Mouse (Mus musculus) liver, embryonic 15.5 days (tissue): Measurements from ENCODE around the gene Olfr1378. TPM values are rescaled to one million over a fixed set of nuclear protein-coding genes. Genes with fewer than 3 reads are reported as not detected.

Source experiments
- ATAC-seq: fragments of 200-750 bp; cut with Nextera tagmentation; 2 replicates; pipeline ENCODE4 v1.8.0; 2017; ENCODE audit warnings: moderate number of reproducible peaks, mild to moderate bottlenecking, moderate library complexity; ENCODE audit not compliant: insufficient read depth
- H3K27ac ChIP-seq: fragments of 300-500 bp; sonication (generic); replicated peaks from 2 replicates; pipeline ENCODE4 v1.5.1; 2015; ENCODE audit warnings: mild to moderate bottlenecking, inconsistent platforms
- H3K27me3 ChIP-seq: fragments of 300-500 bp; sonication (generic); 2 replicates; pipeline ENCODE4 v1.6.1; 2015; ENCODE audit warnings: mild to moderate bottlenecking, inconsistent platforms
- H3K36me3 ChIP-seq: fragments of 300-500 bp; sonication (generic); replicated peaks from 2 replicates; pipeline ENCODE4 v1.6.1; 2015; ENCODE audit warnings: moderate library complexity, mild to moderate bottlenecking, inconsistent platforms
- H3K4me1 ChIP-seq: fragments of 300-500 bp; sonication (generic); replicated peaks from 2 replicates; pipeline ENCODE4 v1.6.1; 2015; ENCODE audit warnings: inconsistent platforms
- H3K4me2 ChIP-seq: fragments of 300-500 bp; sonication (generic); 2 replicates; pipeline ENCODE4 v1.6.1; 2015; ENCODE audit warnings: moderate library complexity, mild to moderate bottlenecking, inconsistent platforms
- H3K4me3 ChIP-seq: fragments of 300-500 bp; sonication (generic); replicated peaks from 2 replicates; pipeline ENCODE4 v1.5.1; 2015; ENCODE audit warnings: mild to moderate bottlenecking, inconsistent platforms
- H3K9ac ChIP-seq: fragments of 300-500 bp; sonication (generic); 2 replicates; pipeline ENCODE4 v1.6.1; 2015; ENCODE audit warnings: moderate library complexity, mild to moderate bottlenecking, inconsistent platforms
- H3K9me3 ChIP-seq: fragments of 300-500 bp; sonication (generic); replicated peaks from 2 replicates; pipeline ENCODE4 v1.6.1; 2016; ENCODE audit warnings: inconsistent platforms
- WGBS: fragments of 180-500 bp; shearing (Covaris S2); methylation state at CpG from one replicate; pipeline ENCODE4 v1.1.7; 2015; ENCODE audit warnings: mixed read lengths; ENCODE audit not compliant: insufficient replicate concordance; 5-methylcytosine and 5-hydroxymethylcytosine counted together
- polyA plus RNA-seq: library from polyadenylated mRNA; unstranded; fragments of >200 nt; fragmentation: Nextera tagmentation; extraction: Ambion mirVana; gene quantifications from 2 replicates; pipeline ENCODE4 v1.2.1, GENCODE M21; 2015

Gene Olfr1378
- not detected in 2 replicates for polyA plus RNA-seq

- Histone ChIP-seq H3K9ac (no peak within 1 kb of the TSS), H3K4me2 (no peak within 1 kb of the TSS), H3K27me3 (no peaks in the 10 kb centered on the region), H3K4me3 (no peak within 1 kb of the TSS), H3K9me3 (no peaks in the 10 kb centered on the region), H3K36me3 (no peaks in the 10 kb centered on the region), H3K4me1 (no peaks in the 10 kb centered on the region), H3K27ac (no peak within 1 kb of the TSS)
- no peak for ATAC-seq
- WGBS: 71% methylated on average over 11 of the region's 11 CpGs
These were observed at the start of gene Olfr1378 for GRCm38 (mm10) chr11:50966230-50966629. Gene Olfr1378 (plus strand): TSS chr11:50966530.

- peaks cover 26% of the 10 kb centered on the region for H3K27me3 ChIP-seq
- H3K9ac ChIP-seq: peak overlapping the region; percentile 30; the same call in 1 of the 2 replicates
- H3K4me3 ChIP-seq: peak overlapping the region; percentile 60
- 7% methylated on average over 14 of the region's 14 CpGs for WGBS
- no peak overlapping the region for H3K27ac ChIP-seq
- ATAC-seq: no peak
- H3K4me1 ChIP-seq: 0 out of 2 replicates have a peak, but pooled peaks cover 3% of the 10 kb centered on the region
- H3K36me3 ChIP-seq: no peaks in the 10 kb centered on the region
- H3K4me2 ChIP-seq: peak overlapping the region; percentile 78
- H3K9me3 ChIP-seq: no peaks in the 10 kb centered on the region
These were observed 35.8 kb upstream of the Olfr1378 start for GRCm38 (mm10) chr11:50930469-50931014.

GRCm38 (mm10) chr11:50931021-50931420, 35.3 kb upstream of the Olfr1378 start:
- ATAC-seq: peak; percentile 44
- Histone ChIP-seq H3K9ac (peak overlapping the region; percentile 30), H3K4me1 (0 out of 2 replicates have a peak, but pooled peaks cover 3% of the 10 kb centered on the region), H3K9me3 (no peaks in the 10 kb centered on the region), H3K36me3 (no peaks in the 10 kb centered on the region), H3K4me2 (peak overlapping the region; percentile 78), H3K27me3 (peaks cover 26% of the 10 kb centered on the region), H3K27ac (no peak overlapping the region), H3K4me3 (peak overlapping the region; percentile 60)
- 2% methylated on average over 16 of the region's 16 CpGs for WGBS

- peaks cover 26% of the 10 kb centered on the region for H3K27me3 ChIP-seq
- 0 out of 2 replicates have a peak, but pooled peaks cover 3% of the 10 kb centered on the region for H3K4me1 ChIP-seq
- no peaks in the 10 kb centered on the region for H3K36me3 ChIP-seq
- H3K9ac ChIP-seq: peak within 1 kb of the TSS; percentile 30
- peak within 1 kb of the TSS; percentile 60 for H3K4me3 ChIP-seq
- peak within 1 kb of the TSS; percentile 78 for H3K4me2 ChIP-seq
- no peaks in the 10 kb centered on the region for H3K9me3 ChIP-seq
- ATAC-seq: peak; percentile 70
- under 1% methylated on average over 18 of the region's 18 CpGs for WGBS
- no peak within 1 kb of the TSS for H3K27ac ChIP-seq
These were observed 34.9 kb upstream of the Olfr1378 start, which contains the start of gene Zfp354b for GRCm38 (mm10) chr11:50931451-50931866. Gene Zfp354b (minus strand): TSS chr11:50931633.

GRCm38 (mm10) chr11:50932040-50932439, 34.3 kb upstream of the Olfr1378 start:
- Histone ChIP-seq H3K9ac (no peak overlapping the region), H3K27ac (no peak overlapping the region), H3K4me2 (peak overlapping the region; percentile 78), H3K36me3 (no peaks in the 10 kb centered on the region), H3K4me1 (0 out of 2 replicates have a peak, but pooled peaks cover 3% of the 10 kb centered on the region), H3K9me3 (no peaks in the 10 kb centered on the region), H3K27me3 (peaks cover 26% of the 10 kb centered on the region), H3K4me3 (no peak overlapping the region)
- no peak for ATAC-seq
- 25% methylated on average over 1 of the region's 1 CpGs for WGBS

- no peaks in the 10 kb centered on the region for H3K27me3 ChIP-seq
- H3K4me2 ChIP-seq: no peak overlapping the region
- ATAC-seq: no peak
- H3K4me1 ChIP-seq: no peaks in the 10 kb centered on the region
- no peak overlapping the region for H3K4me3 ChIP-seq
- H3K36me3 ChIP-seq: no peaks in the 10 kb centered on the region
- WGBS: 49% methylated on average over 8 of the region's 8 CpGs
- no peak overlapping the region for H3K9ac ChIP-seq
- H3K9me3 ChIP-seq: no peaks in the 10 kb centered on the region
- H3K27ac ChIP-seq: no peak overlapping the region
These were observed 27.9 kb upstream of the Olfr1378 start for GRCm38 (mm10) chr11:50938435-50938834.

GRCm38 (mm10) chr11:50939621-50940366, 26.5 kb upstream of the Olfr1378 start:
- H3K9ac ChIP-seq: no peak overlapping the region
- H3K36me3 ChIP-seq: no peaks in the 10 kb centered on the region
- no peak overlapping the region for H3K27ac ChIP-seq
- no peak overlapping the region for H3K4me2 ChIP-seq
- WGBS: 28% methylated on average over 14 of the region's 14 CpGs
- no peak overlapping the region for H3K4me3 ChIP-seq
- no peak for ATAC-seq
- H3K4me1 ChIP-seq: no peaks in the 10 kb centered on the region
- no peaks in the 10 kb centered on the region for H3K9me3 ChIP-seq
- no peaks in the 10 kb centered on the region for H3K27me3 ChIP-seq

- Histone ChIP-seq H3K4me2 (no peak overlapping the region), H3K27me3 (no peaks in the 10 kb centered on the region), H3K9me3 (no peaks in the 10 kb centered on the region), H3K9ac (no peak overlapping the region), H3K4me3 (no peak overlapping the region), H3K36me3 (no peaks in the 10 kb centered on the region), H3K4me1 (no peaks in the 10 kb centered on the region), H3K27ac (no peak overlapping the region)
- 51% methylated on average over 12 of the region's 12 CpGs for WGBS
- ATAC-seq: no peak
These were observed 23.9 kb upstream of the Olfr1378 start for GRCm38 (mm10) chr11:50942386-50942785.

GRCm38 (mm10) chr11:50943506-50943905, 22.8 kb upstream of the Olfr1378 start, which contains the start of gene 4933414I15Rik:
Gene 4933414I15Rik (minus strand): TSS chr11:50943765.
- Histone ChIP-seq H3K4me3 (no peak within 1 kb of the TSS), H3K4me1 (no peaks in the 10 kb centered on the region), H3K36me3 (no peaks in the 10 kb centered on the region), H3K9me3 (no peaks in the 10 kb centered on the region), H3K27ac (no peak within 1 kb of the TSS), H3K9ac (no peak within 1 kb of the TSS), H3K4me2 (no peak within 1 kb of the TSS), H3K27me3 (no peaks in the 10 kb centered on the region)
- 65% methylated on average over 14 of the region's 14 CpGs for WGBS
- ATAC-seq: no peak

- Histone ChIP-seq H3K4me1 (no peaks in the 10 kb centered on the region), H3K4me2 (no peak overlapping the region), H3K4me3 (no peak overlapping the region), H3K27ac (no peak overlapping the region), H3K9me3 (no peaks in the 10 kb centered on the region), H3K9ac (no peak overlapping the region), H3K27me3 (no peaks in the 10 kb centered on the region), H3K36me3 (no peaks in the 10 kb centered on the region)
- WGBS: 60% methylated on average over 14 of the region's 14 CpGs
- no peak for ATAC-seq
These were observed 14.0 kb upstream of the Olfr1378 start for GRCm38 (mm10) chr11:50952290-50952689.

GRCm38 (mm10) chr11:50953665-50954064, 12.7 kb upstream of the Olfr1378 start, which contains the start of gene Prop1:
Gene Prop1 (minus strand): TSS chr11:50953765.
- H3K4me2 ChIP-seq: no peak within 1 kb of the TSS
- H3K27ac ChIP-seq: no peak within 1 kb of the TSS
- H3K9ac ChIP-seq: no peak within 1 kb of the TSS
- H3K36me3 ChIP-seq: no peaks in the 10 kb centered on the region
- H3K9me3 ChIP-seq: no peaks in the 10 kb centered on the region
- no peak for ATAC-seq
- 58% methylated on average over 5 of the region's 6 CpGs for WGBS
- H3K4me1 ChIP-seq: no peaks in the 10 kb centered on the region
- no peaks in the 10 kb centered on the region for H3K27me3 ChIP-seq
- no peak within 1 kb of the TSS for H3K4me3 ChIP-seq
